ENCODE assay signal across 9 mouse cellular contexts in the genomic region with DNA sequence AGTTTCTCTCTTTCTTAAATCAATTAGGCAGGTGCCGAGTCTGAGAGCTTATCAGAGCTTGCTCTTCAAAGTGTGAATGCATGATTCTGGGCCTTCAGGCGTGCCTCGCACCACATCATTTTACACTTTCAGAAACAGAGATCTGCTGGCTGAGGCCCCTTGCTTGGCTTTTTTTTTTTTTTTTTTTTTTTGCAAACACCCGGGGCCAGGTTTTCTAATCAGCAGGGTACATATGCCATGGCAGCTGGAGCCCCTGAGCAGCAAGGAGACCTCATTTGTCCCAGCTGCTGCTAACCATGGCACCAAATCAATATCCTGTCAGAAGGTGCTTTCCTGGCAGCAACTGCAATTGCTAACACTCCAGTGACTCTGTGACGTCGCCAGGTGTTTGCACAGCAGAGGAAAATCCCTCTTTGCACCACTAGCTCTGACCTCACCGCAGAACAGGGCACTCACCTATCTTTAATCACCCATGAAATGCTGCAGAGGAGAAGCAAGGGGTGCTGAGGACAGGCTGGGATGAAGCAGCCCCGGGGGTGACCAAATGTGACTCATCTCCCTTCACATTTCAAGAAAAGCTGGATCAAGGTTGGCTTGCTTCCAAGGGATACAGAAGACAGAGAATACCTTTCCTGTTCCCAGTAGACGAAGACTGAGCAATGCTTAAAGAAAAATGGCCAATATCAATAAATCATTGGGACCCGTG.
DNase-seq lines count a peak whose midpoint lies in the region; ATAC-seq and TF ChIP-seq lines count a peak whose summit lies in the region.
"Had no signal": no experiment of that assay in that cellular context is flagged by ENCODE, and none has a peak within 500 bp of the region (broad histone marks: within the 10 kb centered on the region; RNA-seq: fewer than 3 reads in every experiment).

No protein-coding gene starts in this region.

- no peak overlapping the region for H3K4me3 ChIP-seq in lung, postnatal 0 days (ENCODE audit: low read depth, low read length)
- H3K4me3 ChIP-seq in forebrain, embryonic 14.5 days (ENCODE audit: low read depth, low read length): no peak overlapping the region
- H3K4me3 ChIP-seq in neural tube, embryonic 14.5 days (ENCODE audit: low read depth, low read length): no peak overlapping the region
- no peak overlapping the region for H3K4me3 ChIP-seq in left cerebral cortex, adult 2 months

- no peaks in the 10 kb centered on the region for H3K36me3 ChIP-seq in lung, postnatal 0 days (ENCODE audit: insufficient read depth, low read length)
- no peaks in the 10 kb centered on the region for H3K36me3 ChIP-seq in forebrain, embryonic 14.5 days (ENCODE audit: control insufficient read depth, insufficient read depth, low read length)
- H3K36me3 ChIP-seq in neural tube, embryonic 14.5 days (ENCODE audit: control insufficient read depth, insufficient read depth, low read length): no peaks in the 10 kb centered on the region

- intact Hi-C loops in left cerebral cortex, adult 2 months (cut with DNase I): no loop called here

- H3K9me3 ChIP-seq in lung, postnatal 0 days (ENCODE audit: low read length): no peaks in the 10 kb centered on the region
- H3K9me3 ChIP-seq in forebrain, embryonic 14.5 days (replicated peaks; ENCODE audit: control insufficient read depth, low read length): no peaks in the 10 kb centered on the region
- no peaks in the 10 kb centered on the region for H3K9me3 ChIP-seq in neural tube, embryonic 14.5 days (ENCODE audit: control insufficient read depth, low read length)

- H3K4me2 ChIP-seq in lung, postnatal 0 days (replicated peaks; ENCODE audit: low read depth, low read length): no peak overlapping the region
- no peak overlapping the region for H3K4me2 ChIP-seq in forebrain, embryonic 14.5 days (ENCODE audit: low read length)
- H3K4me2 ChIP-seq in neural tube, embryonic 14.5 days (ENCODE audit: low read depth, low read length): no peak overlapping the region

- no peaks in the 10 kb centered on the region for H3K27me3 ChIP-seq in lung, postnatal 0 days (replicated peaks; ENCODE audit: insufficient read depth, low read length)
- no peaks in the 10 kb centered on the region for H3K27me3 ChIP-seq in forebrain, embryonic 14.5 days (replicated peaks; ENCODE audit: control insufficient read depth, insufficient read depth, low read length)
- no peaks in the 10 kb centered on the region for H3K27me3 ChIP-seq in neural tube, embryonic 14.5 days (ENCODE audit: control insufficient read depth, insufficient read depth, low read length)

- H3K4me1 ChIP-seq in lung, postnatal 0 days (ENCODE audit: insufficient read depth, low read depth, low read length): no peaks in the 10 kb centered on the region
- H3K4me1 ChIP-seq in forebrain, embryonic 14.5 days (ENCODE audit: control insufficient read depth, insufficient read depth, low read length): peaks cover 3% of the 10 kb centered on the region; the same call in 1 of the 2 replicates
- no peaks in the 10 kb centered on the region for H3K4me1 ChIP-seq in neural tube, embryonic 14.5 days (ENCODE audit: control insufficient read depth, insufficient read depth, low read length)

- no peak for TF ChIP-seq EP300 in lung, postnatal 0 days (IDR thresholded peaks at IDR 0.05)

- no peak for TF ChIP-seq CTCF in lung, postnatal 0 days (IDR thresholded peaks at IDR 0.05)
- TF ChIP-seq CTCF in left cerebral cortex, adult 2 months (IDR thresholded peaks at IDR 0.05): no peak

- H3K27ac ChIP-seq in lung, postnatal 0 days (ENCODE audit: low read length): no peak overlapping the region
- H3K27ac ChIP-seq in forebrain, embryonic 14.5 days (ENCODE audit: low read depth, low read length): no peak overlapping the region
- H3K27ac ChIP-seq in neural tube, embryonic 14.5 days (ENCODE audit: low read depth, low read length): 0 out of 2 replicates have a peak overlapping the region, but pooled peaks have one; percentile 22
- H3K27ac ChIP-seq in left cerebral cortex, adult 2 months: no peak overlapping the region
- H3K27ac ChIP-seq: macrophage had no signal

- WGBS in lung, postnatal 0 days: 26% methylated on average over 10 of the region's 10 CpGs
- WGBS in forebrain, embryonic 14.5 days: 62% methylated on average over 10 of the region's 10 CpGs
- 44% methylated on average over 10 of the region's 10 CpGs for WGBS in neural tube, embryonic 14.5 days

- peak; percentile 87 for DNase-seq in heart, adult 11 months
- DNase-seq in heart, adult 18-20 months: no peak
- peak; percentile 44 for DNase-seq in lung, postnatal 0 days (ENCODE audit: low spot score)
- no peak for DNase-seq in lung, postnatal 14 days
- DNase-seq in forebrain, embryonic 14.5 days (ENCODE audit: low spot score): peak; percentile 70
- no peak for DNase-seq in left cerebral cortex, adult 2 months (ENCODE audit: extremely low spot score in 1 of 2, low spot score in 2 of 2)
- no peak for DNase-seq in c-Kit-positive CD71-positive TER-119-positive erythroid progenitor cells, embryonic 14.5 days (ENCODE audit: low spot score)

- no peak for ATAC-seq in lung, postnatal 0 days
- peak; percentile 80 for ATAC-seq in forebrain, embryonic 14.5 days
- ATAC-seq in neural tube, embryonic 14.5 days (ENCODE audit: low read depth): peak; percentile 80

- no peak overlapping the region for H3K9ac ChIP-seq in lung, postnatal 0 days (replicated peaks; ENCODE audit: low read depth)
- H3K9ac ChIP-seq in forebrain, embryonic 14.5 days (ENCODE audit: low read length): no peak overlapping the region
- H3K9ac ChIP-seq in neural tube, embryonic 14.5 days (replicated peaks; ENCODE audit: low read depth, low read length): no peak overlapping the region

Comparison
In these comparisons a context has a peak if more than half of its experiments do, and no peak if none do; other contexts are left out.
1. DNase-seq: peak in heart, adult 11 months (single experiment), lung, postnatal 0 days (single experiment) and forebrain, embryonic 14.5 days (single experiment); none in heart, adult 18-20 months (0 of 2), lung, postnatal 14 days (single experiment), left cerebral cortex, adult 2 months (0 of 2) and c-Kit-positive CD71-positive TER-119-positive erythroid progenitor cells, embryonic 14.5 days (single experiment).